Mouse (Mus musculus): ENCODE measurements around the gene Fgfr2.

Gene Fgfr2

DNA sequence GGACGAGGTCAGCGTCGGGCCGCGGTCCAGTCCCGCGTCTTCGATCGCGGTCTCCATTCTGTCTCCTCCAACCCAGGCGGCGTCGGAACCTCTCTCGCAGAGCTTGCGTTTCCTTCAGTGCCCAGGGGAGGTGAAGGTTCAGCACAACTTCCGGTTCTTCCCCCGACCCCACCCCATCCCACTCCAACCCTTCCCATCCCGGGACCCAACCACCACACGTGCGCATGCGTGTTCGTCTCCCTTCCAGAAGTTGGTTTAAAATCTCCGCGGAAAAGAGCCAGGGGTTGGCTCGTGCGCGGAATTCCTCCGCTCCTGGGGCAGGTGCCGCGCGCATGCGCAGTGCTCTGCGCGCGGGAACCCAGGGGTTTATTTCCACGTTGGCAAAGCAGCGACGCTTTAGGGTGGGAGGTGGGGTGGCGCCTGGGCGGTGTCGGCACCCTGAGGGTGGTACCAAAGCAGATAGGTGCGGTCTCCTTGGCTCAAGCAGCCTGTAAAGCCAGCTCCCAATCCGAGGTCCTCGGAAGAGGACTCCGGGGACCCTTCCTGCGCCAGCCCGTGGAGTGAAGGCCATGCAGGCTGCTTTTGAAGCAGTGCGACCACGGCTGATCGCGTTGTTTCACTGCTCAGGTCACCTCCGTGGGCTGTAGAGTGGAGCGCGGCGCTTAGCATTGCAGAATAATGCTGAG lies 1760.4 kb downstream of the Fgfr2 start, which contains the start of gene 2310057M21Rik:
2310057M21Rik (minus strand) TSS at position 145 of the 686 bp plus-strand sequence.
- in situ Hi-C loops (cut with MboI; ENCODE audit: unreplicated experiment in 2 of 2): loop anchor here (5.0 to 25.0 kb wide), 8 partner anchors 45 to 1750 kb away; partner anchors contain the start of gene Bub3 (in 1 of the 2)

DNA sequence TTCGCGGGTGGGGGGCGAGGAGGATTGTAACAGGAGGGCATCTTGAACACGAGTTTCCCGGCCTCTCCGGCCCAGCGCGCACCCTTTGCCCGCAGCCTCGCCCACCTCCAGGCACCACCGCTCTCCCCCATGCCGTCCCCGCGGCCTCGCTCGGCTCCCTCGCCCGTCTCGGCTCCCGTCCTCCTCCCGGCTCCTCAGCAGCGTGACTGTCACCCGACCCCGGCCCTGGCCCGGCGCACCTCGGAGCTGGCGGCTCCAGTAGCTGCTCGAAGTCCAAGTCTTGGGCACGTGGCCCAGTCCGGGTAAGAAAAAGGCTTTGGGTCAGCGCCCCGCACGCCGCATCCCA lies 1760.9 kb downstream of the Fgfr2 start:
- in situ Hi-C loops (cut with MboI; ENCODE audit: unreplicated experiment in 2 of 2): loop anchor here (5.0 to 25.0 kb wide), 8 partner anchors 45 to 1750 kb away; partner anchors contain the start of gene Bub3 (in 1 of the 2)

DNA sequence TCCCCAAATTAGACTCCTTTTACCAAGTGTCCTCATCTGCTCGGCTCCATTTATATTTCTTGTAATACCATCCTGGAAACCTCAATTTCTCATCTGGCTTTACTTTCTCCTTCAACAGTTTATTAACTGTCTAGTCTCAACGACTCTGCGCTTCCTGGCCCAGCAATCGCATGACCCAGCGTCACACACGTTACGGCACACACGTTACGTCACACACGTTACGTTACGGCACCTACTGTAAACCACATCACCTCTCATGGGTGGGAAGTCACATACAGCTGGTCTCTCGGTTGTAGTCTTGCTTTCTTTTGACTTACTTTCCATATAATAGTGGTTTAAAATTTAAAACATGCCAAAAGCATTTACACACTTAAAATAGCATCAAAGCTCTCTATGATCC lies 1767.0 kb downstream of the Fgfr2 start:
- in situ Hi-C loops (cut with MboI; ENCODE audit: unreplicated experiment in 2 of 2): loop anchor here (25.0 kb wide), 4 partner anchors 819 to 1744 kb away; no protein-coding TSS in a partner anchor

DNA sequence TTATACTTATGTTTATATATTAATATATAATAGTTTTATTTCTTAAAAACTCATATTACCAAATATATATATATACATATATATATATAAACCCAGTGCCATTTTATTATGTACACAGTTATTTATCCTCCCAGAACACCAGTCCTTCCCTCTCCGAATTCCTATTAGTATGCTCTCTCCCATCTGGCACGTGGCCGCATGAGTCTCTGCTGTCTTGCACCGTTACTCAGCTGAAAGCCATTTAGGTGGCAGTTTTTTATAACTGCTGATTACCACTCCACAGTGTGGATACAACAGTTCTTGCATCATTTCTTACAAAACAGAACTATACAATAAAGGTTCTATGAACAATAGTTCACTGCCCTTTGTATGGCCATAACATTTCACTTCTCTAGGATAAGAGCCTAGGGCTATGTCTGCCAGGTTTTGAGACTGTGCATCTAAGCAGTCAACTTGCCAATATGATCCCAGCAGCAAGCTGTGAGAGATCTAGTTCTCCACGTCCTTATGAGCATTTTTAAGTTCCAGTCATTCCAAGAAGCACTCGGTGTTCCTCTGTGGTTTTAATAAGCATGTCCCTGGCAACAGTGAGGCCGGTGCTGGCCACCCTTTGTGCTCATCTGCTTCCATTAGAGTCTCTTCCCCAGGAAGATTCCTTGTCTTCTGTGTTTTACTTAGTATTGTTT lies 1777.2 kb downstream of the Fgfr2 start:
- in situ Hi-C loops (cut with MboI; ENCODE audit: unreplicated experiment in 2 of 2): loop anchor here in 1 of 2 experiments (25.0 kb wide), 1 partner anchor 1709 kb away; no protein-coding TSS in a partner anchor

DNA sequence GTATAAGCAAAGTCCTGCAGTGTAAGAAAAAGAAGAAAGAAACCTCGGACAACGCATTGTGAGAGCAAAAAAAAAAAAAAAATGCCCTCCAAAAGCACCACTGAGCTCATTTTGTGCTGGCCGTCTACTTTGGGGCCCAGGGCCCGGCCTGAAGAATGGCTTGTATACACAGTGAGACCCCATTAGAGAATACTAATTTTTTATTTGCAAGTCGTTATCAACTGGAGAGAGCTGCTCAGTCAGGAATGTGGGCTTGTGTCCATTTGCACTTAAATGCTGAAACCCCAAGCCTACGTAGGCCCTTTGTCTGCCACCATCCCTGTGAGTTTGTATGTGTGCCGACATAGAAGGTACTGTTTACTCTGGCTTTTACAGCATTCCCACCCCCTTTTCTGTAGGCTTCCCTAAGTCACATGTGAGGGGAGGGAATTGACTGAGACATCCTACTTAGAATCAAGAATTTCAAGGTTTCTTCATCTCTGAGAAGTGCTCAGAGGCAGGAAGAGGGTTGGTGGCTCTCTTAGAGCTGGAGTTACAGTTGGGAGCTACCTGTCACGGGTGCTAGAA lies 1785.6 kb downstream of the Fgfr2 start:
- in situ Hi-C loops (cut with MboI; ENCODE audit: unreplicated experiment in 2 of 2): loop anchor here in 1 of 2 experiments (25.0 kb wide), 1 partner anchor 1700 kb away; no protein-coding TSS in a partner anchor

DNA sequence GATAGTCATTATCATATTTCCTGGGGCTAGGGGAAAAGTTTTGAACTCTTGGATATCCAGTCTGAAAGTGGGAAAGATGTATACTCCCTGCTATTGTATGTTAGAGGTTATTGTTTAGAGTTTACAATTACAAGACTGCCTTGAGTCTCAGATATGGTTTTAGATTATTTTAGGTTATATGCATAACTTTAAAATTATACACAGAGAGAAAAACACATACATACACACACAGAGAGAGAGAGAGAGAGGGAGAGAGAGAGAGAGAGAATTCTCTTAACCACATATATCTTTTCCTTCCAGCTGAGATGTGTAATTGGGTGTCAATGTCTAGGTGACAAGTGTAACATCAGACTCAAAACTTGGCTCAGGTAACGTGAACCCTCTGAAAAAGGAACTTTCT lies 1789.6 kb downstream of the Fgfr2 start, which contains the start of gene Fam24a:
Fam24a (plus strand) TSS at position 301 of the 400 bp plus-strand sequence.
- in situ Hi-C loops (cut with MboI; ENCODE audit: unreplicated experiment in 2 of 2): loop anchor here in 1 of 2 experiments (25.0 kb wide), 1 partner anchor 1696 kb away; no protein-coding TSS in a partner anchor

DNA sequence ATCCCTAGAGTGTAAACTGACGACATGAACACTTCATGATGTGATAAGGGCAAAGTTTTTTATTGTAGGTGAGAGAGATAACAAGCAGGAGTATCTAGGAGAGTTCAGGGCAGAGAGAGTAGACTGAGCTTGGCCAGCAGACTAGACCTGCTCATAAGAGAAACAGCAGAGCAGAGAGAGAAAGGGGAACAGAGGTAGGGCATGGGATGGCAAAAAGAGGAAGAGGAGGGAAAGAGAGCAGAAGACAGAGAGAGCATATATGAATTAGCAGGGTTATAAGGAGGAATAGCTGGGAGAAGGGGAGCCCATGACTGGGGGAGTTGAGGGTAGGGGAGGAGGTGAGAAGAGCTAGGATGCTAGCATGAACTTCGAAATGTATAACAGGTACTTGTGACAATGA lies 1791.5 kb downstream of the Fgfr2 start:
- in situ Hi-C loops (cut with MboI; ENCODE audit: unreplicated experiment in 2 of 2): loop anchor here in 1 of 2 experiments (25.0 kb wide), 1 partner anchor 1694 kb away; no protein-coding TSS in a partner anchor

DNA sequence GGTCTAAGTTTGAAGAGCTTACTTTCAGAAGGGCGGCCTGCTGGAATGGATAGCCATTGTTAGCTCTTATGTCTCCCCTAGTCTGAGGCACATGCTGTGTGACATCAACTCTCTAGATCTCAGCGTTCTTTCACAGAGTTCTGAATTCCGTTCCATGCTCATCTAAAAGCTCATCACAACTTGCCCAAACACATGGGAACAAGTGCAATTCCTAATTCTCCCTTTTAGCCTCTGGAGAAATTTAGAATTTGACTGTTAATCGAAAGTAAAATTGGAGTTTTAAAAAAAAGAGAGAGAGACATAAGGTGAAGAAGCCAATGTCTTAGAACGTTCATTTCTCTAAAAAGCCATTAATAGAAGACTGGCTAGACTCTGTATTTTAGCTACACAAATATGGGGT lies 1793.7 kb downstream of the Fgfr2 start, which contains the start of gene Fam24b:
Fam24b (minus strand) TSS at position 101 of the 400 bp plus-strand sequence.
- in situ Hi-C loops (cut with MboI; ENCODE audit: unreplicated experiment in 2 of 2): loop anchor here in 1 of 2 experiments (25.0 kb wide), 1 partner anchor 1692 kb away; no protein-coding TSS in a partner anchor

DNA sequence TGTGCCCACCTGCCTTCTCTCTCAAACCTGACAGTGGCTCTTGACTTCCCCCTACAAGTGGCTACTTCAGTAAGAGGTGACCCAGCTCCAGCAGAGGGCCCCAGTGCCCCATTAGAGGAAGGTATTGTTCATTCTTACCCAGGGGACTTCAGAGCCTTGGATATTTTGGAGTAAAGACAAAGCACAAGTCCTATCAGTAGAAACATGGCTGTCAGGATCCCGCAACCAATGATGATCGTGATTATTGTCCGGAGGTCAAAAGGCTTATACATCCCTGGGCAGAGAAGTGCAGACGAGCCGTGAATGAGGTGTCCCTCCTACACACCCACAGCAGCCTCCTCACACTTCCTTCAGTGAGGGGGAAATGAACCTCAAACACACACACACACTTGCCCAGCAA lies 1796.1 kb downstream of the Fgfr2 start:
- in situ Hi-C loops (cut with MboI; ENCODE audit: unreplicated experiment in 2 of 2): loop anchor here in 1 of 2 experiments (25.0 kb wide), 1 partner anchor 1690 kb away; no protein-coding TSS in a partner anchor

DNA sequence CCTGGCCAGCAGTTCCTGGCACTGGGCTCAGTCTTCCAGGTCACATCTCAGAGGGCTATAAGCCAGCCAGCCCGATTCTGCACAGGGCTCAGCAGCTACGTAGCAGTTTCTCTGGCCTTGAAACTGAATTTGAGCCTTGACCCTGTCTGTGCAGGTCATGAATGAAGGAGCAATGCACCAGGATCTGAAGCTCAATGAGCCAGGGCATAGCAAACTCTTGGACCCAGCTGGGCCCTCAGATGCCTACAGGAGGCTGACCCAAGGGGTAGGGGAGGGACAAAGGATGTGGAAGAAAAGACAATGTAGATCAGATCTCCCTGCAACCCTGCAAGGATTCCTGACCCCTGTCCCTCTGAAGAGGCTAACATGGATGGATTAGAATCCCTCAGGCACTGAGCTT lies 1801.0 kb downstream of the Fgfr2 start, which contains the start of gene Cuzd1:
Cuzd1 (minus strand) TSS at position 101 of the 400 bp plus-strand sequence.
- in situ Hi-C loops (cut with MboI; ENCODE audit: unreplicated experiment in 2 of 2): no loop called here

DNA sequence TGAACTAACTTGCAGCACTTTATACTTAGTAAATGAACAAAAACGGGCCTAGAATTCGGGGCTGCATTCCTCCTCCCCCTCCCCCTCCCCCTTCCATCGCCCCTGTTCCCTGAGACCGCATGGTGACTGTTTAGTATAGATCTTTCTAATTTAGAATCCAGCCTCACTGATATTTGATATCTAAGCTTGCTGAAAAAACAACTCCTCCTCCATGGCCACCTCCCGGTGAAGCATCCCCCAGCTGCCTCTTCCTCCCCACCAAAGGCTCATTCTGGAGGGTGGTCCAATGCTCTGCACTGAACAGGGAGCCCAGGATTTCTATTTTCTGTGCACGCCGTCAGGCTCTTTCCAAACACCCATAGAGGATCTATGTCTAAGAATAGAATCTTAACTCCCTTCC lies 1804.8 kb downstream of the Fgfr2 start:
- in situ Hi-C loops (cut with MboI; ENCODE audit: unreplicated experiment in 2 of 2): no loop called here

DNA sequence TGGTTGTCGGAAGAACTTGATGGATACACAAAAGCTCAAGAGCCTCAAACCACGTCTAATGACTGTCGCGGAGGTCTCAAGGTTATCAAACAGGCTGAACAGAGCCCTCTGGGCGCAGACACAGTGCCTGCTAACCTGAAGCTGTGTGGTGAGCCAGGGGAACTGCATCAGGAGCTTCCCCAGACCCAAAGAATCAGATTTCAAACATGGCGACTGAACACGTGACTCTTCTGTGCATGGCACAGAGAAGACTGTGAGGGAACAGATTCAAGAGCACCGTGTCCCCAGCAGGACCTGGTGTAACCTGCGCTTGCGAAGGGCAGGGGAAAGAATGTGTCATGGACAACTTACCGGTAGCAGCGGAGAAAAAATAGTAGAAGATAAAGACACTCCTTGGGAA lies 1805.6 kb downstream of the Fgfr2 start:
- in situ Hi-C loops (cut with MboI; ENCODE audit: unreplicated experiment in 2 of 2): no loop called here

DNA sequence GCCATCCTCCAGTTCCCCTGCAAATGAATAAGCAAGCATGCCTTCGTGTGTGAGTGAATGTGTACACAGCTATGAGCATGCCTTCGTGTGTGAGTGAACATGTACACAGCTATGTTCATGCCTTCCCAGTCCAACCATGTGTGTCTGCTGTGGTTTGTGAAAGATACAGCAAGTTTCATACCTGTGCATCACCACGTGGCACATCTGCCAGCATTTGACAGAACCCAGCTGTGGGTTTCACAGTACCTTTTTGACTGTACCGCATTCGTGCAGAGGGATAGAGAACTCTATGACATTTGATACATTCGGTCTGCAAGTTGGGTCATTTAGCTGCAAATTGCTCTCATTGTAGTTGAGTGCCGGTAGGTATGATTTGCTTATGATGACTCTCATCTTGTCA lies 1808.7 kb downstream of the Fgfr2 start:
- in situ Hi-C loops (cut with MboI; ENCODE audit: unreplicated experiment in 2 of 2): no loop called here

DNA sequence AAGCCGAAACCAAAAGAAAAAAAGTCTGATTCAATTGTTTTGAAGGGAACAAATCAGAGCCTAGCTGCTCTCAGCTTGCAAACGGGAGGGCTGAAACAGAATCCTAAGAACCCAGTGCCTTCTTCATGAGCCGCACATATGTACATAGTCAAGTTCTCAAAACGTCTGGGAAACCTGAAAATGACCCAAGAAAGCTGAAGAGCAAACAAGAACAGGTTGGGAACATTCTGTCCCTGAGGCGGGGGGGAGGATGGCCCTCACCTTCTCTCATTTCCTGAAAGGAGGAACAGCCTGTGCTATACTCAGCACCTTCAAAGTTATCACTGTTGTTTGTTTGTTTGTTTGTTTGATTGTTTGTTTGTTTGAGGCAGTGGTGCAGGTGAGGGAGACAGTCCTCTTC lies 1816.4 kb downstream of the Fgfr2 start:
- in situ Hi-C loops (cut with MboI; ENCODE audit: unreplicated experiment in 2 of 2): no loop called here

DNA sequence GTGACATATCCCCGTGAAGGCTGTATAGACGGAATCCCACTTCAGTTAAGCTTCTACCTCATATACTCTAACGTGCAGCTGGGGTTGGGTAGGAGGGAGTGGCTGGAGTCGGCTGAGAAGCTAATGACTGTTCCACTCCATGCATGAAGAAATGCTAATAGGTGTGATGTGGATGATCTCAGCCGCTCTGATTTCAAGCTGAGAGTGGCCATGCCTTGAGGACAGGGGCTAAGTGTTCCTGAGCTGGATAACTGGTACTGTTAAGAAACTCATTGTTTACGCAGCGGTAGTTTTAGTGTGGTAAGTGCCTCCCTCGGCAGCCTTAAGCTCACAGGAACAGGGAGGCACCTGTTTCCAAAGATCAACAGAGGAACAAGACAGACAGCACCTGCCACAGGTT lies 1819.8 kb downstream of the Fgfr2 start:
- in situ Hi-C loops (cut with MboI; ENCODE audit: unreplicated experiment in 2 of 2): no loop called here

DNA sequence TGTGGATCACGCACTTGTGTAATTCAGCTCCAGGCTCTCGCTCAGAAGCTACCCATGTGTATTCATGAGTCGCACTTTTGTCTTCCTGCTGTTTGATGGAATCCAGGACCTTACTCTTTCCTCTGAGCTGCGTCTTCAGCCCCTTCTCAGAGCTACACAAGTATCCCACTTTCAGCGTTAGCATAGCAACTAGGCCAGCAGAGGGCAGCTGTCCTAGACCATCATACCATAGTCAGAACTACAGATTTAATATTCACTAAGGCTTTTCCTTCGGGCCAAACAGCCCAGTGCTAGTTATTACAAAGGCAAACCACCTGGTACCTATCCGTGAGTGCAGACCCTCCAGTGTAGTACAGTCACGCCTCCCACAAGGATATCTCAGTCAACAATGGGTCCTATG lies 1826.0 kb downstream of the Fgfr2 start:
- in situ Hi-C loops (cut with MboI; ENCODE audit: unreplicated experiment in 2 of 2): no loop called here

DNA sequence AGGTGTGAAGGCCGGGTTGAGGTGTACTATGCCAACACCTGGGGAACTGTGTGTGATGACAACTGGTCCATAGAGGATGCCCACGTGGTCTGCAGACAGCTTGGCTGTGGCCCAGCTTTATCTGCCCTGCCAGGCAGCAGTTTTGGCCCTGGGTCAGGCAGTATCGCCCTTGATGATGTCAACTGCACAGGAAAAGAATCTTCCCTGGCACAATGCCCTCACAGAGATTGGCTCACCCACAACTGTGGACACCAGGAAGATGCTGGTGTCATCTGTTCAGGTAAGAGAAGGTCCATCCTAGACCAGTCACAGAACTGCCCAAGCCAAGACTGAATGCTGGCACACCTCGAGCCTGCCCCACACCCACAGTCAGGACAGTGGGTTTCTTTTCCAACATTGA lies 1857.3 kb downstream of the Fgfr2 start:
- in situ Hi-C loops (cut with MboI; ENCODE audit: unreplicated experiment in 2 of 2): no loop called here

DNA sequence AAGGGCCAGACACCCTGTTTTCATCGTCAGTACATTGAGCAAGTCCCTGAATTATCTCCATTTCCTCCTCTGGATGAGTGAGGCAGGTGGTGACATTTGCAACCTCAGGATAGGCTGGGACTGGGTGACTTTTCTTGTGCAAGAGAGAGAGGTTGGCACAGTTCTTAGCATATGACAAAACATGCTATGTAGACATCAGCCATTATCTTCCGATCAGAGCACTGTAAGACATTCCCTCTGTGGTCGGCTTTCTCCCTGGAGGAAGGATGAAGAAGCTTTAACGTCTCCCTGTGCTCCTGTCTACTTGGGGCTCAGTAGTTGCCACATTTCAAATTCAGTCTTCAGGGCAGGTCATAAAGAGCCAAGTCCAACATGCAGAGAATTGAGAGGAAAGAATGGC lies 1858.9 kb downstream of the Fgfr2 start:
- in situ Hi-C loops (cut with MboI; ENCODE audit: unreplicated experiment in 2 of 2): no loop called here

DNA sequence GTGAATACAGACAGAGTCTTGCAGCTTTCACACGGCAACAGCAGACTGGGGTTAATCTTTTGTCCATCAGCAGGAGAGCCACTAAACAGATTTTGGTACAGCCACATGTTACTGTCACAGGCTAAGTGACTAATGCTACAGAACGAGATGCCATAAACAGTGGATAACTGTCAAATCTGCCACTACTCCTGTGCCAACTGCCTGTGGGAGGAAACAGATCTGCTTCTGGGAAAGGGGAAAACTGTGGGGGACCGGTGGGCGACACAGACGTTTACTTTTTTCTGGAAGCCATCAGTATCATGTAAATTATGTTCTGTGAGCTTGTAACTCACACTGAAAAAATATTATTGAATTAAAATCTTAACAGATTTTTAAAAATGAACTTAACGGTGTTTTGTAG lies 1862.2 kb downstream of the Fgfr2 start:
- in situ Hi-C loops (cut with MboI; ENCODE audit: unreplicated experiment in 2 of 2): no loop called here

DNA sequence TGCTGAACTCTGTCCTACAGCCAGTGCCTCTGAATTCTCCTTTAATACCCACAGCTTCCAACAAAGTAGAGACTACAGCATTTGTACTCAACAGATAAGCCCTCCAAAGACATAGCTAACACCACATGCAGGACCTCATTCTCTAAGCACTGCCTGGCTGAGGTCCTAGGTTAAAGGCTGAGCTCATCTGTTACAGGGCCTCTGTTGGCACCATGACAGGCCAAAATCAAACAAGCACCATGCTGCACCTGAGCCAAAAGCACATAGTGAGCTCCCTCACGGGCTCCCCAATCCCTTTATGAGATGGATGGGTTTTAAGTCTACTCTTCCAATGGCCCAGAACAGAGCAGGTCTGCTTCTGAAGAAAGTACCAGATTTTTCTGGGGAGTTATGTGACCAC lies 1865.8 kb downstream of the Fgfr2 start:
- in situ Hi-C loops (cut with MboI; ENCODE audit: unreplicated experiment in 2 of 2): no loop called here

DNA sequence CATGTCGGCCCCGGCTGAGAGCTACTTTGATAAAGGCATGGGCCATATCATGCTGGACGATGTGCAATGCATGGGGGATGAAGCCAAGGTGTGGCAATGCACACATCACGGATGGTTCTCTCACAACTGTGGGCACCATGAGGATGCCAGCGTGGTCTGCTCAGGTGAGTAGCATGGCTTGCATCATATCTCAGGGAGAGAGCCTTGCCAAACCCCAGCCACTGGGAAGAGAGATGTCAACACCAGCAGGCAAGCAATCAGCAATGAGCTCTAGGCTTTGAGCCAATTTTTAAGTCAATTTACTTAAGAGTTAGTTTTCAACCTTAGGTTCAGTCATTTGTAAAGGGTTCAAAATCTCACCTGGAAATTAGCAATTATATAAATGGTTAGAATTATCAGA lies 1866.3 kb downstream of the Fgfr2 start:
- in situ Hi-C loops (cut with MboI; ENCODE audit: unreplicated experiment in 2 of 2): no loop called here
